In the genomic region with DNA sequence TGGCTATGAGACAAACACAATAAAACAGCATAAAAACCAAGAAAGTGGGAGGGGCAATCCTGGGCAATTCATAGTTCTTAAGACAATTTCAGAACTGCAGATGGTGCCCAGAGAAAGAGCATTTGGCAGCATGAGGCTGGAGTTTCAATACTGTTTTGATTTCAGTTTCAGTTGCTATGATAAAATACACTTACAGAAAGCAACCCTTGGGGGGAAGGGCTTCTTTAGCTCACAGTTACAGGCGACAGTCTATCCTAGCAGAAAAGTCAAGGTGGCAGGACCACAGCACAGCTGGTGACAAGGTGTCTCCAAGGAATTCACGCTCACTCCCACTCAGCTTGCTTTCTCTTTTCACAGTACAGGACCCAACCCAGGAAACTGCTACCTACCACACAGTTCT, we compare ENCODE assay signal across 15 mouse cellular contexts. TPM values are rescaled to one million over a fixed set of nuclear protein-coding genes. Genes with fewer than 3 reads are reported as not detected.
DNase-seq lines count a peak whose midpoint lies in the region; ATAC-seq and TF ChIP-seq lines count a peak whose summit lies in the region.
"Had no signal": no experiment of that assay in that cellular context is flagged by ENCODE, and none has a peak within 500 bp of the region (broad histone marks: within the 10 kb centered on the region; RNA-seq: fewer than 3 reads in every experiment).

No protein-coding gene starts in this region.

- no peak overlapping the region for H3K4me3 ChIP-seq in kidney, postnatal 0 days (replicated peaks; ENCODE audit: low read depth, low read length)
- H3K4me3 ChIP-seq in brown adipose tissue, adult 24 weeks (ENCODE audit: insufficient read depth, low read depth, low read length) = no peak overlapping the region
- H3K4me3 ChIP-seq: midbrain, embryonic 12.5 days; neural tube, embryonic 13.5 days had no signal

- H3K27me3 ChIP-seq in kidney, postnatal 0 days (ENCODE audit: insufficient read depth, low read length) = no peaks in the 10 kb centered on the region
- H3K27me3 ChIP-seq: midbrain, embryonic 12.5 days; neural tube, embryonic 13.5 days had no signal

- H3K4me2 ChIP-seq in kidney, postnatal 0 days (ENCODE audit: low read length) = peak overlapping the region; percentile 8; the same call in 1 of the 2 replicates
- H3K4me2 ChIP-seq: hindbrain, embryonic 14.5 days; midbrain, embryonic 12.5 days; neural tube, embryonic 13.5 days had no signal

- peak; percentile 31 for ATAC-seq in frontal cortex, adult (ENCODE audit: low TSS enrichment)
- no peak for ATAC-seq in kidney, postnatal 0 days (replicated peaks; ENCODE audit: low FRiP score, low read depth)
- ATAC-seq: forebrain, embryonic 16.5 days had no signal

- DNase-seq in frontal cortex, postnatal 25 days (ENCODE audit: low spot score in 2 of 2) = no peak
- no peak for DNase-seq in kidney, postnatal 0 days (ENCODE audit: low spot score)
- DNase-seq in kidney, adult 8-10 months = no peak
- peak; percentile 28 to 47 for DNase-seq in natural killer cell, adult 2 months (ENCODE audit: low spot score in 2 of 2)
- no peak for DNase-seq in layer of hippocampus, adult 8-10 months (ENCODE audit: low spot score in 2 of 2)
- DNase-seq in frontal cortex, postnatal 10 days (ENCODE audit: low spot score in 2 of 2) = no peak
- DNase-seq: kidney, postnatal 14 days; liver; thymus, adult 18-20 months had no signal

- peaks cover 10% of the 10 kb centered on the region; the same call in 1 of the 2 replicates for H3K4me1 ChIP-seq in kidney, postnatal 0 days (replicated peaks; ENCODE audit: insufficient read depth, low read length)
- H3K4me1 ChIP-seq in brown adipose tissue, adult 24 weeks (ENCODE audit: control insufficient read depth, insufficient read depth, insufficient read length, low read length) = peaks cover 48% of the 10 kb centered on the region

- no peak for TF ChIP-seq CTCF in kidney, postnatal 0 days (IDR thresholded peaks at IDR 0.05; ENCODE audit: low read depth)

- H3K9ac ChIP-seq in kidney, postnatal 0 days (ENCODE audit: low read depth, low read length) = no peak overlapping the region
- H3K9ac ChIP-seq: hindbrain, embryonic 14.5 days; midbrain, embryonic 12.5 days; neural tube, embryonic 13.5 days had no signal

- no peak overlapping the region for H3K27ac ChIP-seq in kidney, postnatal 0 days
- H3K27ac ChIP-seq in brown adipose tissue, adult 24 weeks (replicated peaks; ENCODE audit: low read depth, low read length) = peak overlapping the region; percentile 24; the same call in 1 of the 2 replicates
- H3K27ac ChIP-seq: hindbrain, embryonic 14.5 days; midbrain, embryonic 12.5 days; neural tube, embryonic 13.5 days had no signal

- WGBS in kidney, postnatal 0 days = 69% methylated on average over 2 of the region's 2 CpGs

- H3K36me3 ChIP-seq in kidney, postnatal 0 days (ENCODE audit: insufficient read depth, low read length) = no peaks in the 10 kb centered on the region
- H3K36me3 ChIP-seq: midbrain, embryonic 12.5 days; neural tube, embryonic 13.5 days had no signal

- H3K9me3 ChIP-seq in kidney, postnatal 0 days (replicated peaks; ENCODE audit: low read length) = no peaks in the 10 kb centered on the region
- H3K9me3 ChIP-seq: midbrain, embryonic 12.5 days; neural tube, embryonic 13.5 days had no signal

RNA-seq across cellular contexts. Expression of gene N4bp1, which starts 14.3 kb away (rescaled TPM):
- polyA plus RNA-seq in kidney, postnatal 0 days (2015; fragmentation: Nextera tagmentation; extraction: Ambion mirVana) = 5.6 and 6.3 TPM in 2 replicates
- 6.3 and 7.4 TPM in 2 replicates for polyA plus RNA-seq in brown adipose tissue, adult 24 weeks (2012; ENCODE audit: insufficient read depth, insufficient read length, missing spikeins)
- 10 to 100 TPM; 36.7 to 46.5 (median 44.0) TPM for total RNA-seq in layer of hippocampus, adult 8-10 months (2022)

Comparison
In these comparisons a context has a peak if more than half of its experiments do, and no peak if none do; other contexts are left out.
1. DNase-seq: peak in natural killer cell, adult 2 months (2 of 2); none in frontal cortex, postnatal 25 days (0 of 2), kidney, postnatal 0 days (single experiment), kidney, adult 8-10 months (0 of 2), layer of hippocampus, adult 8-10 months (0 of 2) and frontal cortex, postnatal 10 days (0 of 2).